Mouse (Mus musculus) small intestine, adult 2 months (tissue): Measurements from ENCODE around the gene Nasp. TPM values are rescaled to one million over a fixed set of nuclear protein-coding genes. Genes with fewer than 3 reads are reported as not detected.
"Not testable (repeated sequence)": the region's sequence is repeated elsewhere in the genome, so short reads cannot be mapped to it uniquely, and the experiment has no call there.

Experiments
- H3K27ac ChIP-seq: fragments of 200-500 bp; 2 replicates; pipeline ENCODE4 v1.5.1; 2012; ENCODE audit warnings: low read depth, low read length, control low read depth, inconsistent platforms; ENCODE audit not compliant: insufficient read depth
- H3K27me3 ChIP-seq: fragments of 200-500 bp; 2 replicates; pipeline ENCODE4 v1.6.1; 2012; ENCODE audit warnings: mild to moderate bottlenecking, moderate library complexity, low read length, inconsistent platforms; ENCODE audit not compliant: control insufficient read depth, insufficient read depth
- H3K36me3 ChIP-seq: fragments of 200-500 bp; 2 replicates; pipeline ENCODE4 v1.6.1; 2012; ENCODE audit warnings: mild to moderate bottlenecking, low read length, control low read depth, inconsistent platforms; ENCODE audit not compliant: control insufficient read depth, insufficient read depth
- H3K4me1 ChIP-seq: fragments of 200-500 bp; 2 replicates; pipeline ENCODE4 v1.6.1; 2012; ENCODE audit warnings: low read length, inconsistent platforms, mixed read lengths; ENCODE audit not compliant: control insufficient read depth, insufficient read depth, insufficient read length
- H3K4me3 ChIP-seq: fragments of 200-500 bp; 2 replicates; pipeline ENCODE4 v1.5.1; 2012; ENCODE audit warnings: low read depth, mild to moderate bottlenecking, control low read depth, inconsistent platforms, low read length, moderate library complexity
- CTCF ChIP-seq: fragments of 200-500 bp; IDR thresholded peaks from 2 replicates; pipeline ENCODE4 v1.5.1; 2012; ENCODE audit warnings: low read depth, mild to moderate bottlenecking, control low read depth, inconsistent platforms, low read length, moderate library complexity, mixed read lengths; ENCODE audit not compliant: insufficient replicate concordance, insufficient read length; ENCODE audit errors: extremely low read depth
- POLR2A ChIP-seq: fragments of 200-500 bp; IDR thresholded peaks from 2 replicates; pipeline ENCODE4 v1.6.1; 2012; ENCODE audit warnings: low read depth, mild to moderate bottlenecking, control low read depth, inconsistent platforms, low read length, moderate library complexity
- WGBS: fragments of 180-500 bp; shearing (Covaris S2); methylation state at CpG from one replicate; pipeline ENCODE4 v1.1.7; 2018; 5-methylcytosine and 5-hydroxymethylcytosine counted together
- polyA plus RNA-seq: library from polyadenylated mRNA; depleted of rRNA; stranded (reverse); fragments of >200 nt; gene quantifications from 2 replicates; pipeline ENCODE4 v1.2.3, GENCODE M21; 2012; rRNA removed

Gene Nasp
- 0.62 and 0.96 TPM in 2 replicates for polyA plus RNA-seq

DNA sequence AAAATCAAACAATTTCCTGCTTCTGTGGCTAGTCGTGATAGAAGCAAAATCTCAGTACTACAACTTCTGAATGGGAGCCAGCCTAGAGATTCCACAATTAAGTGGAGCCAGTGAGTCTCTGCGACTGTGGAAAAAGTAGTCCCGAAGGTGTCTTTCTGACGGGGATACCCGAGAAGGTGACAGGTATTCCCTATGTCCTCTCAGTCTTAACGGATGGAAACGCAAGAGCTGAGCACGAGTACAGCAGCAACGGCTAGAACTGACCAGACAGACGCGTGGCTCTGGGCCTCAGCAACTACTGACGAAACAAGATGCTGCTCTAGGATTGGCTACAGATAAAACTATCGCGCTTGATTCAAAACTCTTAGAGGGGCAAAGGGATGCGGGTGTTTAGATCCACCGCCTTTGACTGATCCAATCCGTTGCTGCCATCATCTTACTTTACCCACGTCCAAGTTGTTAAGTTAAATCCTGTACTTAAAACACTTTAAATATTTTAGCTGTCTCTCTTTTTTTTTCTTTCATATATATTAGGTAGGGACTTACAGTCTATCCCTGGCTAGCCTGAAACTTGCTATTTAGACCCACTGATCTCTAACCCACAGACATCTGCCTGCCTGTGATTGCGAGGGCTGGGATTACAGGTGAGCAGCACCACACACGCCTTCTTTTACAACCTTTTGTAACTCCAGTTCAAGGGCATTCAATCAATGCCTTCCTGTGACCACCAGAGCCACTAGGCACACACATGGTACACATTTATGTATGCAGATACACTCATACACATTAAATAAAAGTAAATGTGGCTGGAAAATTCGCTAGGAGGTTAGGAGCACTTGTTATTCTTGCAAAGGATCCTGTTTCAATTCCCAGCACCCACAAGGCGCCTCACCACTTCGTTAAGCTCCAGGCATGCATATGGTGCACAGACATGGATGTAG is at the start of gene Nasp:
TSS of gene Nasp (minus strand) at position 220 of the 941 bp plus-strand sequence.
- H3K36me3 ChIP-seq: 0 out of 2 replicates have a peak, but pooled peaks cover 1% of the 10 kb centered on the region
- WGBS: 7% methylated on average over 23 of the region's 23 CpGs

DNA sequence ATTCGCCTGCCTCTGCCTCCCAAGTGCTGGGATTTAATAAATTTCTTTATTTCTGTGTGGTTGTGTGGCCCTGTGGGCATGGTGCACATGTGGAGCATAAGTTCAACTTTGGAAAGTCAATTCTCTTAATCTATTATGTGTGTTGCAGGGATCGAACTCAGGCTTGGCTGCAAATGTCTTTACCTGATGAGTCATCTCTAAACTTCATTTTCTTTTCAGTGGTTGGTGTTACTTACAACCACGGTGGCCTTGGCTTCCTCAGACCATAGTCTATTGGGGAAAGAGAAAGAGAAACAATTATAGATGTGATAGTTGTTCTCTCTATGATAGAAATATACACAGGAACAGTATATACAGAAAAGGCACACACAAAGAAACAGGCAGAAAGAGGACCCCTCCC is 48.3 kb upstream of the Nasp start:
- Histone ChIP-seq H3K27ac (no peak overlapping the region), H3K27me3 (no peaks in the 10 kb centered on the region), H3K4me3 (no peak overlapping the region), H3K4me1 (peaks cover 7% of the 10 kb centered on the region; the same call in 1 of the 2 replicates), H3K36me3 (no peaks in the 10 kb centered on the region)
- TF ChIP-seq POLR2A: no peak
- TF ChIP-seq CTCF: no peak
- WGBS: 50% methylated on average over 3 of the region's 3 CpGs

More for the DNA sequence above, at the start of gene Nasp:
- H3K4me1 ChIP-seq: 0 out of 2 replicates have a peak, but pooled peaks cover 2% of the 10 kb centered on the region
- peak within 1 kb of the TSS; percentile 86 for H3K4me3 ChIP-seq
- no peak for TF ChIP-seq POLR2A
- no peak for TF ChIP-seq CTCF
- peak within 1 kb of the TSS; percentile 77 for H3K27ac ChIP-seq
- H3K27me3 ChIP-seq: no peaks in the 10 kb centered on the region

DNA sequence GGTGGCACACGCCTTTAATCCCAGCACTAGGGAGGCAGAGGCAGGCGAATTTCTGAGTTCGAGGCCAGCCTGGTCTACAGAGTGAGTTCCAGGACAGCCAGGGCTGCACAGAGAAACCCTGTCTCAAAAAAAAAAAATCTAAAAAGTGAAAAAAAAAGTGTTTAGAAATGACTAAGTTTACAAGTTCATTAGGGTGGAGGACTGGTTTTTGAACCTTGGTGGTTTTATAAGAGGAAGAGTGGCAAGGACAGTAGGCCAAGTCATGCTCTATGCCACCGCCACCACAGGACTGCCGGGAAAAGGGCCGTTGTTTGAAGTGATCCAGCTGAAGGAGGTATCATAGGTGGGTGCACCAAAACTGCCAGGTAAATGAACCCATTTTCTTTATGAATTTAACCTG is 47.0 kb upstream of the Nasp start:
- H3K27me3 ChIP-seq, H3K4me3 ChIP-seq, H3K4me1 ChIP-seq, H3K36me3 ChIP-seq: not testable (repeated sequence)
- WGBS: 83% methylated on average over 6 of the region's 6 CpGs
- H3K27ac ChIP-seq: 0 out of 2 replicates have a peak overlapping the region, but pooled peaks have one; percentile 12

DNA sequence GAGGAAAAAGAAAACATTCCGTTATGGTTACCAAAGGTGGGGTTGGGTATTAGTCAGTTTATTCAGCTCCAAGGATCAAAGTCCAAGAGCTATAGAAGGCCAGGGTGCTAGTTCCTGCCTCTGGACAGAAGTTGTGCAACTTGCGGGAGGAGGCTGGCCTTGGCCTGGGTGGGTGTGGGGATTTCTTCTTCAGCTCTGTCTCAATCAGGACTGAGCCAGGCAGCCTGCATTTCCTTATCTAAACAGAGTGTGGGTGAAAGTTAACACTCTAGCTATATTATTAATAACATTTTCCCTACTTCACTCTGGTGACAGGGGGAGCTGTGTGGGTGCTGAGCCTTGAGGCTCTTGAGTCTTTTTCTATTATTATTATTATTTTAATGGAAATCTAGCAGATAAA is 45.0 kb upstream of the Nasp start:
- Histone ChIP-seq H3K27me3 (no peaks in the 10 kb centered on the region), H3K4me3 (no peak overlapping the region), H3K27ac (no peak overlapping the region), H3K4me1 (peaks cover 7% of the 10 kb centered on the region; the same call in 1 of the 2 replicates), H3K36me3 (no peaks in the 10 kb centered on the region)
- TF ChIP-seq POLR2A (no peak), CTCF (no peak)
- WGBS: 17% methylated on average over 2 of the region's 2 CpGs

DNA sequence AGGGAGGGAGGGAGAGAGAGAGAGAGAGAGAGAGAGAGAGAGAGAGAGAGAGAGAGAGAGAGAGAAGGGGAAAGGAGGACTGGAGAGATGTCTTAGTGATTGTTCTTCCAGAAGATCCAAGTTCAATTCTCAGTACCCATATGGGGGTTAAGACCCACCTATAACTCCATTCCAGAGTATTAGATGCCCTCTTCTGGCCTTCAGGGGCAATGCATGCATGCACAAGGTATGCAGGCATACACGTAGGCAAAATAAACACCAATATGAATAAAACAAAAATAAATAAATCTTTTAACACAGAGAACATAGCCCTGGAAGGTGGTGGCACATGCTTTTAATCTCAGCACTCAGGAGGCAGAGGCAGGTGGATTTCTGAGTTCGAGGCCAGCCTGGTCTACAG is 41.5 kb upstream of the Nasp start:
- no peak overlapping the region for H3K27ac ChIP-seq
- TF ChIP-seq POLR2A: no peak
- no peak for TF ChIP-seq CTCF
- H3K4me3 ChIP-seq: no peak overlapping the region
- H3K36me3 ChIP-seq: no peaks in the 10 kb centered on the region
- 59% methylated on average over 2 of the region's 2 CpGs for whole genome bisulfite sequencing
- H3K4me1 ChIP-seq: peaks cover 5% of the 10 kb centered on the region; the same call in 1 of the 2 replicates
- H3K27me3 ChIP-seq: no peaks in the 10 kb centered on the region

DNA sequence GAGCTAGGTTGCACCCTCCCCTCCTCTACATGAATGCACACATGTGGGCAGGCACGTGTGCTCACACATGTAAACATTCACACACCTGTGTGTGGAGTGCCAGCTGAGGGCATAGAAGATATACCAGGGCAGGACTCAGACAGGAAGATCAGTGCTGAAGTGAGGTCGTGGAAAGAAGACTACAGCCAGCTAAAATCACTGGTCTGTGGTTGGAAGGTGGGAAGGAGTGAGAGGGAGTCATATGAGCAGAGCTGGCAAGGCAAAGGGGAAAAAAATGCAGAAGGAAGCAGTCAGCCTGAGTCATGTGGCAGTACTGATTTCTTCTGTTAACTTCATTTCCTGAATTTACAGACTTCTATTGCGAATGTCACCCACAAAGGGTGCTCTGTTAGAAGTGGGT is 40.4 kb upstream of the Nasp start:
- Histone ChIP-seq H3K27me3 (no peaks in the 10 kb centered on the region), H3K36me3 (no peaks in the 10 kb centered on the region), H3K4me3 (no peak overlapping the region), H3K27ac (no peak overlapping the region), H3K4me1 (peaks cover 2% of the 10 kb centered on the region; the same call in 1 of the 2 replicates)
- WGBS: 12% methylated on average over 3 of the region's 3 CpGs
- TF ChIP-seq CTCF (no peak), POLR2A (no peak)

DNA sequence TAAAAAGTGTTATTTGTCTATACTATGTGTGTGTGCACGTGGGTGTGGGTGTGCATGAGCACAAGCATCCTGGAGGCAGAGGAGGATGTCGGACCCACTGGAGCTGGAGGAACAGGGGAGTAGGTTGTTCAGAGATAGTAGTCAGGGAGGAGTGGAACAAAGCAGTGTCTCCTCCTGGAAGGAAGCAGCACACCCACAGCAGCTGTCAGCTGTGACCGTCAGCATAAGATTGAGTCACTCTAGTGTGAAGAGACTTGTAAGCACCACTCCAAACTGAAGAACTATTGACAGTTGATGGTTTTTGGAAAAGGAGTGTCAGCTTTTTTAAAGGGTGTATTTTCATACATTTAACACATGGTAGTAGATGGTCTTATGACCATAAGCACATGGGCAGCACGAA is 38.9 kb upstream of the Nasp start:
- no peaks in the 10 kb centered on the region for H3K36me3 ChIP-seq
- TF ChIP-seq POLR2A: no peak
- TF ChIP-seq CTCF: no peak
- H3K4me3 ChIP-seq: no peak overlapping the region
- peaks cover 2% of the 10 kb centered on the region; the same call in 1 of the 2 replicates for H3K4me1 ChIP-seq
- no peak overlapping the region for H3K27ac ChIP-seq
- no peaks in the 10 kb centered on the region for H3K27me3 ChIP-seq
- WGBS: 73% methylated on average over 4 of the region's 4 CpGs
